Mouse (Mus musculus) liver, embryonic 13.5 days (tissue): Measurements from ENCODE around the gene Dnmbp. TPM values are rescaled to one million over a fixed set of nuclear protein-coding genes. Genes with fewer than 3 reads are reported as not detected.

Experiments
- ATAC-seq: fragments of 200-750 bp; cut with Nextera tagmentation; 2 replicates; pipeline ENCODE4 v1.8.0; 2017; ENCODE audit warnings: low read depth, mild to moderate bottlenecking, moderate number of reproducible peaks, moderate library complexity
- DNase-seq: peaks from one replicate; pipeline ENCODE4 v3.0.0; 2022
- H3K27ac ChIP-seq: fragments of 300-500 bp; sonication (generic); 2 replicates; pipeline ENCODE4 v1.5.1; 2015; ENCODE audit warnings: moderate library complexity, mild to moderate bottlenecking, inconsistent platforms
- H3K27me3 ChIP-seq: fragments of 300-500 bp; sonication (generic); 2 replicates; pipeline ENCODE4 v1.6.1; 2015; ENCODE audit warnings: mild to moderate bottlenecking, inconsistent platforms
- H3K36me3 ChIP-seq: fragments of 300-500 bp; sonication (generic); 2 replicates; pipeline ENCODE4 v1.6.1; 2015; ENCODE audit warnings: mild to moderate bottlenecking, inconsistent platforms
- H3K4me1 ChIP-seq: fragments of 300-500 bp; sonication (generic); replicated peaks from 2 replicates; pipeline ENCODE4 v1.6.1; 2015; ENCODE audit warnings: inconsistent platforms
- H3K4me2 ChIP-seq: fragments of 300-500 bp; sonication (generic); 2 replicates; pipeline ENCODE4 v1.6.1; 2015; ENCODE audit warnings: inconsistent platforms, mild to moderate bottlenecking, moderate library complexity
- H3K4me3 ChIP-seq: fragments of 300-500 bp; sonication (generic); replicated peaks from 2 replicates; pipeline ENCODE4 v1.5.1; 2015; ENCODE audit warnings: mild to moderate bottlenecking, inconsistent platforms
- H3K9ac ChIP-seq: fragments of 300-500 bp; sonication (generic); 2 replicates; pipeline ENCODE4 v1.6.1; 2015; ENCODE audit warnings: mild to moderate bottlenecking, inconsistent platforms
- H3K9me3 ChIP-seq: fragments of 300-500 bp; sonication (generic); replicated peaks from 2 replicates; pipeline ENCODE4 v1.6.1; 2016; ENCODE audit warnings: inconsistent platforms
- WGBS: fragments of 180-500 bp; shearing (Covaris S2); methylation state at CpG from one replicate; pipeline ENCODE4 v1.1.7; 2015; ENCODE audit not compliant: insufficient replicate concordance; 5-methylcytosine and 5-hydroxymethylcytosine counted together
- polyA plus RNA-seq: library from polyadenylated mRNA; unstranded; fragments of >200 nt; fragmentation: Nextera tagmentation; extraction: Ambion mirVana; gene quantifications from 2 replicates; pipeline ENCODE4 v1.2.1, GENCODE M21; 2015

Dnmbp gene
- polyA plus RNA-seq, 1 experiment from 2014 or later = 2.2 TPM

- DNase-seq (no peak), ATAC-seq (no peak)
- Histone ChIP-seq H3K4me3 (no peak overlapping the region), H3K4me2 (no peak overlapping the region), H3K27me3 (no peaks in the 10 kb centered on the region), H3K9ac (no peak overlapping the region), H3K36me3 (0 out of 2 replicates have a peak, but pooled peaks cover 6% of the 10 kb centered on the region), H3K27ac (no peak overlapping the region), H3K4me1 (no peaks in the 10 kb centered on the region), H3K9me3 (no peaks in the 10 kb centered on the region)
- WGBS = 58% methylated on average over 8 of the region's 8 CpGs
Observed at GRCm38 (mm10) chr19:43826855-43827254, 113.1 kb downstream of the Dnmbp start.

GRCm38 (mm10) chr19:43815661-43816414 lies 124.2 kb downstream of the Dnmbp start:
- Histone ChIP-seq H3K9me3 (no peaks in the 10 kb centered on the region), H3K4me1 (no peaks in the 10 kb centered on the region), H3K36me3 (no peaks in the 10 kb centered on the region), H3K4me2 (no peak overlapping the region), H3K27me3 (no peaks in the 10 kb centered on the region), H3K9ac (no peak overlapping the region), H3K27ac (no peak overlapping the region), H3K4me3 (no peak overlapping the region)
- ATAC-seq = no peak
- DNase-seq = no peak
- WGBS = 47% methylated on average over 14 of the region's 14 CpGs

- ATAC-seq = no peak
- DNase-seq = no peak
- H3K9ac ChIP-seq = no peak overlapping the region
- no peak overlapping the region for H3K4me2 ChIP-seq
- H3K4me1 ChIP-seq = peaks cover 3% of the 10 kb centered on the region; the same call in 1 of the 2 replicates
- no peaks in the 10 kb centered on the region for H3K27me3 ChIP-seq
- H3K4me3 ChIP-seq = no peak overlapping the region
- no peaks in the 10 kb centered on the region for H3K36me3 ChIP-seq
- 68% methylated on average over 10 of the region's 10 CpGs for WGBS
- H3K9me3 ChIP-seq = no peaks in the 10 kb centered on the region
- H3K27ac ChIP-seq = no peak overlapping the region
Observed at GRCm38 (mm10) chr19:43813315-43813714, 126.7 kb downstream of the Dnmbp start.

- DNase-seq = no peak
- Histone ChIP-seq H3K9ac (no peak overlapping the region), H3K36me3 (no peaks in the 10 kb centered on the region), H3K4me1 (peaks cover 3% of the 10 kb centered on the region; the same call in 1 of the 2 replicates), H3K27ac (no peak overlapping the region), H3K4me2 (no peak overlapping the region), H3K9me3 (no peaks in the 10 kb centered on the region), H3K4me3 (no peak overlapping the region), H3K27me3 (no peaks in the 10 kb centered on the region)
- 75% methylated on average over 4 of the region's 4 CpGs for WGBS
- ATAC-seq = no peak
Observed at GRCm38 (mm10) chr19:43811419-43811818, 128.6 kb downstream of the Dnmbp start.

- DNase-seq = no peak
- no peaks in the 10 kb centered on the region for H3K27me3 ChIP-seq
- no peak overlapping the region for H3K4me2 ChIP-seq
- no peak for ATAC-seq
- no peak overlapping the region for H3K4me3 ChIP-seq
- peaks cover 3% of the 10 kb centered on the region; the same call in 1 of the 2 replicates for H3K4me1 ChIP-seq
- H3K9ac ChIP-seq = no peak overlapping the region
- 33% methylated on average over 4 of the region's 4 CpGs for WGBS
- no peaks in the 10 kb centered on the region for H3K36me3 ChIP-seq
- no peak overlapping the region for H3K27ac ChIP-seq
- H3K9me3 ChIP-seq = no peaks in the 10 kb centered on the region
Observed at GRCm38 (mm10) chr19:43809331-43809730, 130.7 kb downstream of the Dnmbp start.

- Histone ChIP-seq H3K4me3 (no peak overlapping the region), H3K9me3 (no peaks in the 10 kb centered on the region), H3K36me3 (peaks cover 4% of the 10 kb centered on the region), H3K4me1 (no peaks in the 10 kb centered on the region), H3K27me3 (no peaks in the 10 kb centered on the region), H3K27ac (no peak overlapping the region), H3K4me2 (no peak overlapping the region), H3K9ac (no peak overlapping the region)
- WGBS = 77% methylated on average over 10 of the region's 10 CpGs
- DNase-seq = no peak
- no peak for ATAC-seq
Observed at GRCm38 (mm10) chr19:43803866-43804265, 136.1 kb downstream of the Dnmbp start.

GRCm38 (mm10) chr19:43801427-43802051 lies 138.5 kb downstream of the Dnmbp start:
- H3K36me3 ChIP-seq = peaks cover 4% of the 10 kb centered on the region
- no peaks in the 10 kb centered on the region for H3K9me3 ChIP-seq
- no peak overlapping the region for H3K9ac ChIP-seq
- 19% methylated on average over 9 of the region's 9 CpGs for WGBS
- H3K4me3 ChIP-seq = no peak overlapping the region
- H3K4me1 ChIP-seq = peaks cover 6% of the 10 kb centered on the region; the same call in 1 of the 2 replicates
- DNase-seq = no peak
- H3K27ac ChIP-seq = no peak overlapping the region
- H3K4me2 ChIP-seq = no peak overlapping the region
- ATAC-seq = no peak
- no peaks in the 10 kb centered on the region for H3K27me3 ChIP-seq

- H3K4me1 ChIP-seq = peaks cover 6% of the 10 kb centered on the region; the same call in 1 of the 2 replicates
- WGBS = 45% methylated on average over 5 of the region's 5 CpGs
- no peaks in the 10 kb centered on the region; the same call in 1 of the 2 replicates for H3K36me3 ChIP-seq
- no peak overlapping the region for H3K9ac ChIP-seq
- H3K27me3 ChIP-seq = no peaks in the 10 kb centered on the region
- H3K4me2 ChIP-seq = no peak overlapping the region
- no peak overlapping the region for H3K27ac ChIP-seq
- DNase-seq = no peak
- H3K4me3 ChIP-seq = no peak overlapping the region
- H3K9me3 ChIP-seq = no peaks in the 10 kb centered on the region
- peak; percentile 71 for ATAC-seq
Observed at GRCm38 (mm10) chr19:43797216-43797615, 142.8 kb downstream of the Dnmbp start.

Other genes with a start within 250 kb of the Dnmbp start
- gene Cutc, start 187.2 kb downstream of the Dnmbp start, polyA plus RNA-seq = 14.7 and 14.8 TPM in 2 replicates
- 7.0 TPM in 2 replicates for gene Cox15, start 187.2 kb downstream of the Dnmbp start, polyA plus RNA-seq
- 8.5 and 8.9 TPM in 2 replicates for gene Abcc2, start 158.0 kb downstream of the Dnmbp start, polyA plus RNA-seq
- gene Cpn1, start 46.4 kb upstream of the Dnmbp start, polyA plus RNA-seq = 46.1 and 57.6 TPM in 2 replicates
- 9.4 and 12.5 TPM in 2 replicates for gene Cyp2c23, start 89.0 kb upstream of the Dnmbp start, polyA plus RNA-seq
- 14.7 and 17.9 TPM in 2 replicates for gene Erlin1, start 129.6 kb upstream of the Dnmbp start, polyA plus RNA-seq
- gene Chuk, start 167.3 kb upstream of the Dnmbp start, polyA plus RNA-seq = 21.2 and 24.7 TPM in 2 replicates
- 20.3 and 24.2 TPM in 2 replicates for gene Cwf19l1, start 195.7 kb upstream of the Dnmbp start, polyA plus RNA-seq
- 48.1 and 54.8 TPM in 2 replicates for gene Bloc1s2, start 206.3 kb upstream of the Dnmbp start, polyA plus RNA-seq